Mouse (Mus musculus): ENCODE data around the gene Otos. TPM values are rescaled to one million over a fixed set of nuclear protein-coding genes. Genes with fewer than 3 reads are reported as not detected.
A peak's percentile ranks its signal among the peaks of the same experiment; 100 is the strongest.

The Otos gene
- polyA plus RNA-seq, 1 experiment from 2014 or later: 0.09 TPM

- ATAC-seq (ENCODE audit: low FRiP score): no peak
- Histone ChIP-seq H3K4me1 (replicated peaks; ENCODE audit: control insufficient read depth, insufficient read depth, low read length) (no peaks in the 10 kb centered on the region), H3K4me3 (ENCODE audit: low read depth, low read length) (no peak overlapping the region), H3K9ac (ENCODE audit: low read depth, low read length) (no peak overlapping the region), H3K36me3 (ENCODE audit: control insufficient read depth, insufficient read depth, low read length) (no peaks in the 10 kb centered on the region), H3K27ac (ENCODE audit: low read depth, low read length) (no peak overlapping the region), H3K9me3 (ENCODE audit: control insufficient read depth, low read length) (no peaks in the 10 kb centered on the region), H3K4me2 (replicated peaks; ENCODE audit: low read depth, low read length) (no peak overlapping the region), H3K27me3 (ENCODE audit: control insufficient read depth, insufficient read depth, low read length) (no peaks in the 10 kb centered on the region)
- DNase-seq (ENCODE audit: low spot score): no peak
- WGBS: 65% methylated on average over 3 of the region's 3 CpGs
Observed at GRCm38 (mm10) chr1:92651467-92651866, 2.8 kb upstream of the Otos start.

GRCm38 (mm10) chr1:92648197-92648596 is 444 bp downstream of the Otos start:
- Histone ChIP-seq H3K4me3 (ENCODE audit: low read depth, low read length) (no peak overlapping the region), H3K27me3 (ENCODE audit: control insufficient read depth, insufficient read depth, low read length) (no peaks in the 10 kb centered on the region), H3K27ac (ENCODE audit: low read depth, low read length) (no peak overlapping the region), H3K36me3 (ENCODE audit: control insufficient read depth, insufficient read depth, low read length) (no peaks in the 10 kb centered on the region), H3K4me2 (replicated peaks; ENCODE audit: low read depth, low read length) (no peak overlapping the region), H3K4me1 (replicated peaks; ENCODE audit: control insufficient read depth, insufficient read depth, low read length) (no peaks in the 10 kb centered on the region), H3K9me3 (ENCODE audit: control insufficient read depth, low read length) (no peaks in the 10 kb centered on the region), H3K9ac (ENCODE audit: low read depth, low read length) (no peak overlapping the region)
- DNase-seq (ENCODE audit: low spot score): no peak
- WGBS: 53% methylated on average over 10 of the region's 10 CpGs
- peak; percentile 18; the same call in 1 of the 2 replicates for ATAC-seq (ENCODE audit: low FRiP score)

- no peaks in the 10 kb centered on the region for H3K4me1 ChIP-seq (replicated peaks; ENCODE audit: control insufficient read depth, insufficient read depth, low read length)
- no peak overlapping the region for H3K4me2 ChIP-seq (replicated peaks; ENCODE audit: low read depth, low read length)
- ATAC-seq (ENCODE audit: low FRiP score) (peak; percentile 57), DNase-seq (ENCODE audit: low spot score) (peak; percentile 90)
- no peak overlapping the region for H3K27ac ChIP-seq (ENCODE audit: low read depth, low read length)
- no peak overlapping the region for H3K9ac ChIP-seq (ENCODE audit: low read depth, low read length)
- no peak overlapping the region for H3K4me3 ChIP-seq (ENCODE audit: low read depth, low read length)
- H3K27me3 ChIP-seq (ENCODE audit: control insufficient read depth, insufficient read depth, low read length): no peaks in the 10 kb centered on the region
- no peaks in the 10 kb centered on the region for H3K9me3 ChIP-seq (ENCODE audit: control insufficient read depth, low read length)
- H3K36me3 ChIP-seq (ENCODE audit: control insufficient read depth, insufficient read depth, low read length): no peaks in the 10 kb centered on the region
- 12% methylated on average over 8 of the region's 8 CpGs for WGBS
Observed at GRCm38 (mm10) chr1:92647752-92648151, 889 bp downstream of the Otos start.

- Histone ChIP-seq H3K4me1 (replicated peaks; ENCODE audit: control insufficient read depth, insufficient read depth, low read length) (no peaks in the 10 kb centered on the region), H3K4me2 (replicated peaks; ENCODE audit: low read depth, low read length) (no peak overlapping the region), H3K27ac (ENCODE audit: low read depth, low read length) (no peak overlapping the region), H3K9ac (ENCODE audit: low read depth, low read length) (no peak overlapping the region), H3K4me3 (ENCODE audit: low read depth, low read length) (no peak overlapping the region), H3K27me3 (ENCODE audit: control insufficient read depth, insufficient read depth, low read length) (no peaks in the 10 kb centered on the region), H3K36me3 (ENCODE audit: control insufficient read depth, insufficient read depth, low read length) (no peaks in the 10 kb centered on the region), H3K9me3 (ENCODE audit: control insufficient read depth, low read length) (no peaks in the 10 kb centered on the region)
- ATAC-seq (ENCODE audit: low FRiP score) (no peak), DNase-seq (ENCODE audit: low spot score) (no peak)
- WGBS: 71% methylated on average over 4 of the region's 4 CpGs
Observed at GRCm38 (mm10) chr1:92647026-92647425, 1.6 kb downstream of the Otos start.

GRCm38 (mm10) chr1:92646601-92647000 is 2.0 kb downstream of the Otos start:
- Histone ChIP-seq H3K36me3 (ENCODE audit: control insufficient read depth, insufficient read depth, low read length) (no peaks in the 10 kb centered on the region), H3K27me3 (ENCODE audit: control insufficient read depth, insufficient read depth, low read length) (no peaks in the 10 kb centered on the region), H3K4me3 (ENCODE audit: low read depth, low read length) (no peak overlapping the region), H3K4me2 (replicated peaks; ENCODE audit: low read depth, low read length) (no peak overlapping the region), H3K9me3 (ENCODE audit: control insufficient read depth, low read length) (no peaks in the 10 kb centered on the region), H3K27ac (ENCODE audit: low read depth, low read length) (no peak overlapping the region), H3K4me1 (replicated peaks; ENCODE audit: control insufficient read depth, insufficient read depth, low read length) (no peaks in the 10 kb centered on the region), H3K9ac (ENCODE audit: low read depth, low read length) (no peak overlapping the region)
- 80% methylated on average over 7 of the region's 7 CpGs for WGBS
- no peak for DNase-seq (ENCODE audit: low spot score)
- no peak for ATAC-seq (ENCODE audit: low FRiP score)

GRCm38 (mm10) chr1:92646111-92646510 is 2.5 kb downstream of the Otos start:
- ATAC-seq (ENCODE audit: low FRiP score) (no peak), DNase-seq (ENCODE audit: low spot score) (no peak)
- H3K27me3 ChIP-seq (ENCODE audit: control insufficient read depth, insufficient read depth, low read length): no peaks in the 10 kb centered on the region
- no peaks in the 10 kb centered on the region for H3K4me1 ChIP-seq (replicated peaks; ENCODE audit: control insufficient read depth, insufficient read depth, low read length)
- H3K4me3 ChIP-seq (ENCODE audit: low read depth, low read length): no peak overlapping the region
- H3K9me3 ChIP-seq (ENCODE audit: control insufficient read depth, low read length): no peaks in the 10 kb centered on the region
- H3K36me3 ChIP-seq (ENCODE audit: control insufficient read depth, insufficient read depth, low read length): no peaks in the 10 kb centered on the region
- no peak overlapping the region for H3K27ac ChIP-seq (ENCODE audit: low read depth, low read length)
- H3K9ac ChIP-seq (ENCODE audit: low read depth, low read length): no peak overlapping the region
- H3K4me2 ChIP-seq (replicated peaks; ENCODE audit: low read depth, low read length): no peak overlapping the region
- 68% methylated on average over 2 of the region's 2 CpGs for WGBS

- Histone ChIP-seq H3K9me3 (ENCODE audit: control insufficient read depth, low read length) (no peaks in the 10 kb centered on the region), H3K27me3 (ENCODE audit: control insufficient read depth, insufficient read depth, low read length) (no peaks in the 10 kb centered on the region), H3K27ac (ENCODE audit: low read depth, low read length) (no peak overlapping the region), H3K4me3 (ENCODE audit: low read depth, low read length) (no peak overlapping the region), H3K4me1 (replicated peaks; ENCODE audit: control insufficient read depth, insufficient read depth, low read length) (no peaks in the 10 kb centered on the region), H3K36me3 (ENCODE audit: control insufficient read depth, insufficient read depth, low read length) (no peaks in the 10 kb centered on the region), H3K9ac (ENCODE audit: low read depth, low read length) (no peak overlapping the region), H3K4me2 (replicated peaks; ENCODE audit: low read depth, low read length) (no peak overlapping the region)
- ATAC-seq (ENCODE audit: low FRiP score) (no peak), DNase-seq (ENCODE audit: low spot score) (no peak)
- 82% methylated on average over 5 of the region's 5 CpGs for WGBS
Observed at GRCm38 (mm10) chr1:92644916-92645315, 3.7 kb downstream of the Otos start.

GRCm38 (mm10) chr1:92643691-92644090 is 5.0 kb downstream of the Otos start:
- H3K4me3 ChIP-seq (ENCODE audit: low read depth, low read length): no peak overlapping the region
- 73% methylated on average over 4 of the region's 4 CpGs for WGBS
- DNase-seq (ENCODE audit: low spot score) (no peak), ATAC-seq (ENCODE audit: low FRiP score) (no peak)
- H3K9me3 ChIP-seq (ENCODE audit: control insufficient read depth, low read length): no peaks in the 10 kb centered on the region
- H3K4me1 ChIP-seq (replicated peaks; ENCODE audit: control insufficient read depth, insufficient read depth, low read length): no peaks in the 10 kb centered on the region
- H3K27ac ChIP-seq (ENCODE audit: low read depth, low read length): no peak overlapping the region
- H3K36me3 ChIP-seq (ENCODE audit: control insufficient read depth, insufficient read depth, low read length): no peaks in the 10 kb centered on the region
- no peak overlapping the region for H3K4me2 ChIP-seq (replicated peaks; ENCODE audit: low read depth, low read length)
- H3K27me3 ChIP-seq (ENCODE audit: control insufficient read depth, insufficient read depth, low read length): no peaks in the 10 kb centered on the region
- H3K9ac ChIP-seq (ENCODE audit: low read depth, low read length): no peak overlapping the region

- ATAC-seq (ENCODE audit: low FRiP score) (peak; percentile 92), DNase-seq (ENCODE audit: low spot score) (peak; percentile 96)
- Histone ChIP-seq H3K4me1 (replicated peaks; ENCODE audit: control insufficient read depth, insufficient read depth, low read length) (no peaks in the 10 kb centered on the region), H3K36me3 (ENCODE audit: control insufficient read depth, insufficient read depth, low read length) (no peaks in the 10 kb centered on the region; the same call in 1 of the 2 replicates), H3K4me2 (replicated peaks; ENCODE audit: low read depth, low read length) (peak within 1 kb of the TSS; percentile 91), H3K27me3 (ENCODE audit: control insufficient read depth, insufficient read depth, low read length) (no peaks in the 10 kb centered on the region), H3K4me3 (ENCODE audit: low read depth, low read length) (peak within 1 kb of the TSS; percentile 50), H3K9me3 (ENCODE audit: control insufficient read depth, low read length) (no peaks in the 10 kb centered on the region), H3K27ac (ENCODE audit: low read depth, low read length) (no peak within 1 kb of the TSS), H3K9ac (ENCODE audit: low read depth, low read length) (peak within 1 kb of the TSS; percentile 77)
- WGBS: 3% methylated on average over 50 of the region's 50 CpGs
Observed at GRCm38 (mm10) chr1:92641514-92642272, 6.9 kb downstream of the Otos start, which contains the start of gene Cops9. TSS of gene Cops9 (minus strand) at chr1:92641985.

Measured in hindbrain, embryonic 11.5 days (tissue).